Mouse (Mus musculus): ENCODE data around the gene Fbxo42.
A peak's percentile ranks its signal among the peaks of the same experiment; 100 is the strongest.

Fbxo42 gene

DNA sequence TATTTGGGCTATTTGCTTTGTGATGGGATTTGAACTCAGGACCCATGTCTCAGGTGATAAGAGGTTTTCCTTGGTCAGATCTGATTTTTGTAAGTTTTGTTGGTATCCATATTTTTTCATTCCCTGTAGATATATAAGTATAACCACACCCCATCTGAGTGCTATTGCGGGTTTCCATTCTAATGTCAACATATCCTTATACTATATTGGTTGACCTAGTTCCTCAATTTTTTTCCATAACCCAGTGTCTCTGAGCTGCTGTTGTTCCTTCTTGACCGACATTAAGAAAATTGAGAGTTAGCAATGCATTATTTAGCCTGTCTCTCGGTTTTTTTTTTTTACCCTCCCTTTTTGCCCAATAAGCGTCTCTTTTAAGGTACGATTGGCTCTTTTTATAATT is 75.0 kb downstream of the Fbxo42 start:
- DNase-seq: no peak

DNA sequence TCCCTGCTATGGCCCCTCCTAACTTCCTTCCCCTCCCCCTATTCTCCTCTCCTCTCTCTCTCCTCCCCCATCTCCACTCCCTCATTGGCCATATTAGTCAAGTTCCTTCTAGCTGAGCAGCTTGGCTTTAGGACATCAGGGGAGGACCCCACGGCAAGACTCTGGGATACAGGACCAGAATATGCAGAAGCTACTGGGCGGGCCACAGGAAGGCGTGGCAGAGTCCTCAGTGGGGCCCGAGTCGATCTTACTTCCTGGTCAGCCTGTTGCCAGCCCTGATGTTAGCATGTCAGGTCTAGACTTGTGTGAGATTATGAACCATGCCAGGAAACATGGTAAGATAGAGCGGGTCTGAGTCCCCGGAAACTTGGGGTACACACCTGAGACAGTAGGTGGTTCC is 81.0 kb downstream of the Fbxo42 start:
- no peak for DNase-seq

DNA sequence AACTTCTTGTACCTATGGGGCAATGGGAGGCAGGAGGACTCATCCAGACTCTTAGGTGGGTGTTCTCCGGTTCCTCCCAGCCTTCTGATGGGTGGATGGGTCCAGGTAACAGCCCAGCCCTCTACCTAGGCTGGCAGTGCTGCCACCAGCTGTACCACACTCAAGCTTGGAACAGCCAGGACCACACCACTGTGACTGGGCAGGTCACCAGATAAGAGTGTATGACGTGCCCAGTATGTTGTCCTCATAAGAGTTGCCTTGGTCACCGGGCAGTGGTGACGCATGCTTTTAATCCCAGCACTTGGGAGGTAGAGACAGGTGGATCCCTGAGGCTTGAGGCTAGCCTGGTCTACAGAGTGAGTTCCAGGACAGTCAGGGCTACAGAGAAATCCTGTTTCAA is 85.5 kb downstream of the Fbxo42 start:
- DNase-seq: no peak

DNA sequence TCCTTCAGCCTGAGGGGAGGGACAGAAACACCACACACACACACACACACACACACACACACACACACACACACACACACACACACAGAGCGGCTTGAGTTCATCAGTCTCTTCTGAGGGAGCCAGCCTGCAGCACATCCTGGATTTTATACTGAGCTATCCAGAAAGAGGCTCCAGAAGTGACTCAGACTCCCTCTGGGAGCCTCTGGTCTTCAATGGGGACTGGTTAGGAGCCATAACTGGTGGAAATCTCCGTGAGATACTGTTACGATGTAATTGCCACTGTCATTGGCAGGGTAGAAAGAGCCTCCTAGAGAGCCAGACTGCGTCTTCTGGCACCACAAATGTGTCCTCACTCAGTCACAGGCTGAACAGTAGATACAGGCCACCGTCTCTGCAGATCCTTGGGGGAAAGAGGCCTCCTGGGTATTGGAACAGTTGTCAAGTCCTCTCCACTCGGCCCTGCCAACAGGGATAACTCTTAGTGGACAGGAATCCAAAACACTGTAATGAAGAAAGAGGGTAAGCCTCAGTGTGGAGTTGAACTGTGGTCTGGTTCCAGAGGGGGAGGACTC is 87.9 kb downstream of the Fbxo42 start:
- DNase-seq: no peak

DNA sequence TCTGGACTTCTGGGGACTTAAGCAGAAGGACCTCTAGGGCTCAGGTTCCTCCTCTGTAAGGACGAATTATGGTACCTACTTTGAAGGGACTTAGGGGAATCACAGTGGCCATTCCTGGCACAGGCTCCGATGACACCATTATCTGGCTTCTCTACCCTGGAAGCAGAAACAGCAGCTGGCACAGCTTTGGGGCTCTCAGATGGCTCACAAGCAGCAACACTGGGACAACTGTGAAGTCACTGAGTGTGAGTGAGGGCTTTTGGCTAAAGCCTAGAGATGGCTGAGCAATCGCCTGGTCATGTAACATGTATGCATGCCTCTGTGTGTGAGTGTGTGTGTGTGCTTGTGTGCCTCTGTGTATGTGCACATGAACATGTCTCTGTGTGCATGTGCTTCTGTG is 89.1 kb downstream of the Fbxo42 start:
- DNase-seq: no peak

DNA sequence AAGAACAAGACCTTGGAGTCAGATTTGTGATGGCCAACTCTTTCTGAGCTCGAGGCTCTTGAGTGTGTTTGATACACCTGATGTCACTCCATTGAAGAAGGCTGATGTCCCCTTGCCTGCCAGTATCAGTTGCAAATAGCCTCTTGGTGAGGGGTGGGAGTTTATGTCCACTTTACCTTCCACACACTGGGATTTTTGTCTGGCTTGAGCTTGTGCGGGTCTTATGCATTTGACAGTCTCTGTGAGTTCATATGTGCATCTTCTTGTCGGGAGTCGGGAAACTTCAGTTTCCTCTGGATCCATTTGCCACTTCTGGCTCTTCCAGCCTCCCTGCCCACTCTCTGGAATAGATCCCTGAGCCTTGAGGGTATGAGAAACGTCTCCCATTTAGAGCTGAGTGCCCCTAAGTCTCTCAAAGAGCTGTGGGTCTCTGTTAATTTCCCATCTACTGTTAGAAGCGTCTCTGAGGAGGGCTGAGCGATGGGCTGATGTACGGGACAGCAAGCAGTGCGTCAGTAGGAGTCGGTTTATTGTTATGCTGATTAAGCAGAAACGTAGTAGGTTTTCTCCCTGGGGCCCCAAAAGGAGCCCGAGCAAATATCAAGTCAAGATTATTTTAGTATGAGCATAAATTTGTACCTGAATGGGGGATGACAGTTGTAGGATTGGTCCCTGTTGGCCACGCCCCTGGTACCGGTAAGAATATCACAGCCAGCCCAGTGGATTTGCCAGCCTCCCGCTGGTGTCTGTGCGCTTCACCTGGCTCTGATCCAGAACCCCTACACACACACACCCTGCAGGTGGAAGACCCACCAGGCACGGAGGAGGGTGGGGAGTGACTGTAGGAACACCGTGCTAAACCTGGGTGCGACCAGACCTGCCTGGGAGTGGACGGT is 91.0 kb downstream of the Fbxo42 start:
- DNase-seq: no peak

DNA sequence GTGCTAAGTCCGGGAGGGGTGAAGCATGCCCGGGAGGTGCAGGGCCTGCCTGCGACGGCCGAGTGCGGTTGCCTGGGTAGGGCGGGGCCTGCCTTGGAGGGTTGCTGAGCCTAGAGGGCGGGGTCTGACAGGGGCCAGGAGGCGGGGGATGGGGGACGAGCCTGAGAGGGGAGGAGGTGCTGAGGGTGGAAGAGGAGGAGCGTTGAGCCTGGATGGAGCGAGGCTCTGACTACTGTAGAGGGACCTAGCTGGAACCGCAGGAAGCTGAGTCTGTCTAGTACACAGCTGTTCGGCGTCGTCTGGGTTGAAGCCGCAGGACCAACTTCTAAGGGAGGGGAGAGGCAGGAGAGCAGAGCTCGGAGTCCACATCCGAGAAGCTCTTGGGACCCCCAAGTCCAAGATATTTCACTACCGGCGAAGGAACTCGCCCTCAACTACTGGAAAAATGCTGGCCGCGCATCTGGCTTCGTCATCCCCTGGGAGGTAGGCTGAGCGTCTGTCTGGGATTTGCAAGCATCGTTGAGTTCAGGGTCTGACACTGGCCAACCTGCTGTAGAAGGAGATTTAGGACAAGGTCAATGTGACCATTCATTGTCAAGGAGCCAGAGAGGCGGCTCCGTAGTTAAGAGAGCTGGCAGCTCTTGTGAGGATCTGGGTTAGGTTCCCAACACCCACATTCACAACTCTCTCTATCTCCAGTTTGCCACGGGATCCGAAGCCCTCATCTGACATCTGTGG is 91.8 kb downstream of the Fbxo42 start, which contains the start of gene Arhgef19:
TSS of gene Arhgef19 (plus strand) at position 112 of the 738 bp plus-strand sequence.
- peak; percentile 74 to 75 for DNase-seq

DNA sequence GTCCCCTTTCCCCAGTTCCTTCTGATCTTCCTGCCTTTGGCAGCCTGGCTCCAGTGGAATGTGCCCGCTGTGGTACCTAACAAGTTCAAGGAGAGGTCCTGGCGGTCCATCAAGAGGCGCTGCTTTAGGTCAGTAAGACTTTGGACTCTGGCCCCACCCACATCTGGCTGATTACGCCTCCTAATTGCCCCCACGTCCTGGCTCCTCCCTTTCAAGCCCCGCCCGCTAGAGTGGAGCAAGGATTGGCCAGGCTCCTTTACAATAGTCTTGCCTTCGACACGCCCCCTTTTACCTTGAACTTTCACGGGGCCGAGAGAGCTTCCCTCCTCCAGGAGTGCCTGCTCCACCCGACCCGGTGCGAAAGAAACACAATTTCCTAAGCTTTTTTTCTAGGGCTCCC is 92.9 kb downstream of the Fbxo42 start:
- DNase-seq: no peak

DNA sequence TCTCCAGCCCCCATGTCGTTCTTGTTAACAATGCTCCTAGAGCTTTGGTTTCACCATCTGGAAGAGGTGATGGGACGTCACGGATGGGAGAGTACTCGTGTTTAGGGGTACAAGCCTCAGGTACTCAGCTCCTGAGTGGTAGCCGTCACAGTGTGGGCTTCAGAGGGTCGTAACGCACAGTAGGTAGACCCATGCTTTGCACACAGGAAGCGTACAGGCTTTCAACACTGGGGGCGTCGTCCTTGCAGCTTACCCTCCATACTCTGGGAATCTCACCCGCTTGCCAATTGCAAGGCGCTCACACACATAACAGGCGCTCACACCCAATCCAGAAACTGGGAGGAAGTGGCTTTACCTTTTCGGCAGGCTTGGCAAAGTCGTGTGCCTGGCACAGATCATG is 94.1 kb downstream of the Fbxo42 start:
- no peak for DNase-seq

DNA sequence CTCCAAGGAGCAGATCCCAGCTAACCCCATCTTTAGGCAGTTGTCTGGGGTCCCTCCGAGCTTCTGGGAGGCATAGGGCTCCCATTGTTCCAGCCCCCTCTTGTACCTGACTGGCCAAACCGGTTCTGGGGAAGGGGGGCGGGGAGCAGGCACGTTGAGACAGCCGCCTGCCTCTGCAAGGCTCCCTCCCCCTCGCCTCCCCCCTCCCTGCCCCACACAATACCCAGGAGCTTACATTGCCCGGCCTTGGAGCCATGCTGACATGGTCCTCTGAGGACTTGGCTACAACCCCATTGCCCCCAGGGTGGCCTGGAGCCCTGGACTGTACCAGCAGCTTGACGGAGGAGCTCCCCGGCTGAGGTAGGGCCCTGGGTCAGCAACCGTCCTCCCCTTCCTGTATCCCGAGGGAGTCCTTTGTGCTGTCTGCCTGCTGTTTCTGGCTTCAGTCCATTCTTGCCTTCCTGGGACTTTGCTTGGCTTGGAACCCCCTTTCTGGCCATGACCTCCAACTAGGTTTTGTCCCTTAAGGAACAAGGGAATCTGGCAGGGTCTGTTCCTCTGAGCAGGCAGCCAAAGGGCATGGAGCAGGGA is 95.0 kb downstream of the Fbxo42 start:
- DNase-seq: no peak

DNA sequence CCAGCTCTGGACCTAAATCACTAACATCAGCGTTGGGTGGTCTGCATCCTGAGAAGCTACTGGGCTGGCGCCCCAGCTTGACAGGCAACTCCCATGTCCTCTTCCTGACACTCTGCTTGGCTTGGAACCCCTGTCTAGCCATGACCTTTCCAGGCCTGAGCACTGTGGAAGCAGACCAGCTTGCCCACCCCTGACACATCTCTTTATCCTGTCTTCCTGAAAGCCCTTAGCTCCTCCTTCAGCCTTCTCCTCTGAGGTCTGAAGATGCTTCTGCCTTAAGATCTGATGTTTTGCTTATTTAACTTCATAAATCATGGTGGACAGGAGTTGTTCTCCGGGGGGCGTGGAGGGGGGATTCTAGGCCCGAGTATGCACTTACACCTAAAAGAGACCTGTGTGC is 95.9 kb downstream of the Fbxo42 start:
- no peak for DNase-seq

DNA sequence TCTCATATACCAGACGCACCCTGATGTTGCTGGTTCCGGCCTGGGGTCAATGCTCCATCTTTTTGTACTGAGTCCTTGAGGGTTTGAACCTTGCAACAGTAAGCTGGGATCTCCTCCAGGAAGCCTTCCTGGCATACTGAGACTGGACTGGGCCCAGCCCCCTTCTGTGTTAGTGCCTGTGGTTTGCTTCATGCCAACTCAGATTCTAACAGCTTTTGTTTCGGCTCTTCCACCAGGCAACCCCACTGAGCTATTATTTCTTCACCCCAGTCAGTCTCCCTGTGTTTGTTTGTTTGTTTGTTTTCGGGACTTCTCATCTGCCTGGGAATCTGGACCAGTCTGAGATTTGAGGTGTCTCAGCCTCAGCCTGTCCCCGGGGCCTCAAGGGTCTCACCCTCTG is 96.7 kb downstream of the Fbxo42 start:
- no peak for DNase-seq

DNA sequence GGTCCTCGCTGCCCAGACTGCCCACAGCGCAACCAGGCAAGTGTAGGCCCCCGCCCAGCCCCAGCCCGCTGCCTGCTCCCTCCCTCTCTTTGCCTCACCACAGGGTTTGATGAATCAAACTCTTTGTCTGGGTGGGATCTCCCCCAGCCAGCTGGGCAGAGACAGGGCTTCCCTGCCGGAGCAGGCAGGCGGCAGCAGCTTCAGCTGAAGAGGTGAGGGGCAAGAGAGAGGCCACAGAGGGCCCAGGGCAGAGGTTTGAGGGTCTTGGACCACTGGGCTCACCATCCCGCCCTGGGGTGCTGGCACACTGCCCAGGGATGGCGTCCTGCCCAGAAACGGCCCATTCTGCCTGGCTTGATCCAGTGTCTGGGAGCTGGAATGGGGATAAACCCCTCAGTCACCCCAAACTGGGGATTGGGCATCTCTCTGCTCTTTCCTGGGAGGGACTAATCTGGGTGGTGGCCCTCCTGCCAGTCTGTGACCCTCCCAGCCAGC is 97.3 kb downstream of the Fbxo42 start:
- no peak for DNase-seq

DNA sequence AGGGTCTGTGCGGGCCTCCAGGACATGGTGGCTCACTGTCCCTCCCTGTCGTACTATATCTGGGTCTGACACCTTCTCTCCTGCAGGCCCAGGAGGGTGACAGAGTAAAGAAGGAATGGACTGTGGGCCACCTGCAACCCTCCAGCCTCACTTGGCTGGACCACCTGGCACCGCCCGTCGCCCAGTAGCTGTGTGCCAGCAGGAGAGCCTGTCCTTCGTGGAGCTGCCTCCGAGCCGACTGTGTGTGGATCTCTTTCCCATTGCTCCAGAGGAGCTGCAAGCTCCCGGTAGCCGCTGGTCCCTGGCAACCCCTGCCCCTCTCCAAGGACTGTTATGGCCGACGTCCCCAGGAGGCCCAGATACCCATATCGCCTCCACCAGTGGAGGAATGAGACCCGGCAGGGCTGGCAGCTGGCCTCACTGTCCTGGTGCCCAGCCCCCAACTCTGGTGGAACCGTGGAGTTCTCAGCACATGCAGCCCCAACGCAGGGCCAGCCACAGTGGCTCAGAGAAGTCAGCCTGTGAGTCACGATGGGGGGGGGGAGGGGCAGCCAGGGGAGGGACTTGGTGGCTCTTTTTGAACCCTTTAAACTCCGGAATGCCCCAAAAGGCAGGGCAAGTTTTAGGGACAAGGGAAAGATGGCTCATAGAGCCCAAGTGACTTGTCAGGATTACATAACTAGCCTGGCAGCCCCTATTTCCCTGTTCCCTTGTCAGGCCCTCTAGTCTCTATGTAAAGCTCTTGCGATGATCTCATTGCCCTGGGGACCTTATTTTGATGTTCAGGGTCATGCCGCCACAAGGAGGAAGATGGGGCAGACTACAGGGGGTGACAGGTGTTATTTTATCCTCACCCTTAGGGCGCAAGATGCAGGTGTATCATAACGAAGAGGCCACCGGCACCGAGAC is 98.6 kb downstream of the Fbxo42 start:
- DNase-seq: no peak

DNA sequence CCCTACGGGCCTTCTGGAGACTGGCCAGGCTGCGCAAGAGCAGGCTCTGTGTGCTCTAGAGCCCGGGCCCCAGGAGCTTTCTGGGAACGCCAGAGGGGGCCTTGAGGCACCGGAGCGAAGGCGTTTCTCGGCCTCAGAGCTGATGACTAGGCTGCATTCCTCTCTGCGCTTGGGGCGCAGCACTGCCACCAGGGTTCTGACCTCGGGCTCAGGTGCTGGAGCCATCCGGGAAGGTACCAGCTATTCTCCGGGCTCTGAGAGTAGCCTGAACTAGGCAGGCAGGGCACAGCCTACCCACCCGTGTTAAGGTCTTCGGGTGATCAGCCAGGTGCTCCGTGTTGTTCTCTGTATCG is 99.3 kb downstream of the Fbxo42 start:
- DNase-seq: no peak

DNA sequence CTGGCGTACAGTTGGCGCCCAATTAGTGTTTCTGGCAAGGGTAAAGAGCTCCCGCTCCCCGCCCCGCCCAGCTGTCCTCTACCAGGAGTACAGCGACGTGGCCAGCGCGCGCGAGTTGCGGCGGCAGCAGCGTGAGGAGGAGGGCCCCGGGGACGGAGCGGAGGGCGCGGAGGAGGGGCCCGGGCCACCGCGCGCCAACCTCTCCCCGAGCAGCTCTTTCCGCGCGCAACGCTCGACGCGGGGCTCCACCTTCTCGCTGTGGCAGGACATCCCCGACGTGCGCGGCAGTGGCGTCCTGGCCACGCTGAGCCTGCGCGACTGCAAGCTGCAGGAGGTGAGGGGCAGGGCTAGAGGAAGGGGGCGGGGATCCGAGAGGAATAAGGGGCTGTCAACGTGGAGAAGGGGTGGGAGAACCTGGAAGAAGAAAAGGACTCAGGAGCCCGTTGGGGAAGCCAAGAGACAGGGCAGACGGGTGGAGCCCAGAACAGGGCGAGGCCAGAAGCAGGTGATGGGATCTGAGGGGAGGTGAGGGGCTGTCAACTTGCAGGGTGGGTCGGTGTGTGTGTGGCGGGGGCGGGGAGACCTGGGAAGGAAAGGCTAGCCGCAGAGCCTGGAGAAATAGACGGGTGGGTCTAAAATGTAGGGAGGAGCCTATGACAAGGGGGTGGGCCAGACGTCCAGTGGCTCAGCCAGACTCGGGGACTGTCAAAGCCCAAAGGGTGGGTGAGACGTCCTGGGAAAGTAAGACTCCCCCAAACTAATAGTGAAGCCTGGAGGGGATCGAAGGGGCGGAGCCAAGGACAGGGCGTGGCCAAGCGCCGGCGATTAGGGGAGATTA is 100.3 kb downstream of the Fbxo42 start:
- no peak for DNase-seq

DNA sequence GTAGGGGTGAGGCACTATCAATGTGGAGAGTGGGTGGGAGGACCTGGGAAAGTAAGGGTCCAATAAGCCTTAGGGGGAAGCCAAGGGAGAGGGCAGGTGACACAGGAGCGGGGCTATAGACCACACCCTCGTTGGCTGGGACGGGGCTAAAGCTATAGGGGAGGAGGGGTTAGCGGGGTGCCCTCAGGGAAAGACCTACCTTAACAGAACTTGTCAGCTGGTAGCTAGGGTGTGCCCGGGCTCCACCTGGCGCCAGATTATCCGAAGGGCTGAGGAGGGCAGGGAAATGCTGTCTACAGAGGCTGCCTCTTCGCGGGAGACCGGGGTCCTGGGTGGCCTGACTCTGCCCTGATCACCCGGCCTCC is 100.9 kb downstream of the Fbxo42 start:
- no peak for DNase-seq

DNA sequence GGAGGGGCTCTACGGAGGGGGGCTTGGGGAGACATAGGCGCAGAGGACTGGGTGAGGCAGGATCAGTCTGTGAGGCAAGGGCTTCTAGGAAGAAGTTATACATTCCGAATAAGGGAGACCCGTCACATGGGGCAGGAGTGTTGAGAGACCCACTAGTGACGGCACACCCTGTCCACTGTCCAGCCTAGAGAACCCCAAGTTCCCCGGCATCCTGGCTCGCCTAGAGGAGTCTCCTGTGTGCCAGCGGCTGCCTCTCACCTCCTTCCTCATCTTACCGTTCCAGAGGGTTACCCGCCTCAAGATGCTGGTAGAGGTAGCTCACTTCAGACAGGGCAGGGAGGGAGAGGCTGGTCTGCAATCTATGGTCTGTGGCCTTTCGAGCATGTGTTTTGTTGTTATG is 101.7 kb downstream of the Fbxo42 start:
- no peak for DNase-seq

DNA sequence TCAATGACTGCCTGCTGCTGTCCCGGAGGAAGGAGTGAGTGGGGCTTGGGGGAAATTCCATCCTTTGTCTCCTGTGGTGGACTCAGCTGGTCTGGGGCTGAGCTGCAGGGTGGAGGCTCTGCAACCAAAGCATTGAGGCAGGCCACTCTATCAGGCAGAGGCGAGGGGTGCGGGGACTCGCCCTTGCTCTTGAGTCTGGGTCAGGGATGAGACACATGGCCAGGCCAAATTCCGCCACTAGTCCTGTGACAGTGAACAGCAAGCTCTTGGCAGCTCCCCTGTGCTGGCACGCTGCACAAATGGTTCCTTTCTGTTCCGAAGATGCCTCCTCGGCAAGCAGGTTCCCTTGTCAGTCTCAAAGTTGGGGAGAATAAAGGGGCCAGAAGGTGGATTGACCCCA is 103.4 kb downstream of the Fbxo42 start:
- no peak for DNase-seq

DNA sequence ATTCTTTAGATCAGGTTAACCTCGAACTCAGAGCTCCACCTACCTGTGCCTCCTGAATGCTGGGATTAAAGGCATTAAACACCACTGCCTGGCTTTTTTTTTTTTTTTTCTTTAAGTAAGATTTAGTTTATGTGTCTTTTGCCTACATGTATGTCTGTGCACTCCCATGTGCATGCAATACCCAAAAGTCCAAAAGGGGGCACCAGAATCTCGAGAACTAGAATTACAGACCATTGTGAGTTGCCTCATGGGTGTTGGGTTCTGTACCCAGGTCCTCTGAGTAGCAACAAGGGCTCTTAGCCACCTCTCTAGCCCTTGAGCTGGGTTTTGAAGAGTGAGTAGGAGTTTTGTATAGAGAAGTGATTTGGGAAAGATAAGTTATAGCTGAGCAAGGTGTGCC is 104.9 kb downstream of the Fbxo42 start:
- DNase-seq: no peak
